Mouse (Mus musculus): ENCODE results near the gene Cdkal1.

- TF ChIP-seq CTCF (IDR thresholded peaks at IDR 0.05; ENCODE audit: extremely low read depth, insufficient read length, insufficient replicate concordance, low read depth, low read length) (no peak), POLR2A (IDR thresholded peaks at IDR 0.05; ENCODE audit: low read depth, low read length) (no peak)
These were observed 147.9 kb downstream of the Cdkal1 start for GRCm38 (mm10) chr13:29707620-29708019.

Data from small intestine, adult 2 months (tissue).